Mouse (Mus musculus) intestine, embryonic 15.5 days (tissue): Measurements from ENCODE around the gene Gm29110. TPM values are rescaled to one million over a fixed set of nuclear protein-coding genes. Genes with fewer than 3 reads are reported as not detected.
"Not testable (repeated sequence)": the region's sequence is repeated elsewhere in the genome, so short reads cannot be mapped to it uniquely, and the experiment has no call there.

Experiments
- ATAC-seq: fragments of 200-750 bp; cut with Nextera tagmentation; 2 replicates; pipeline ENCODE4 v1.8.0; 2017; ENCODE audit warnings: moderate TSS enrichment, moderate library complexity
- H3K27ac ChIP-seq: fragments of 300-500 bp; sonication (generic); 2 replicates; pipeline ENCODE4 v1.5.1; 2015; ENCODE audit warnings: mild to moderate bottlenecking, inconsistent platforms
- H3K27me3 ChIP-seq: fragments of 300-500 bp; sonication (generic); replicated peaks from 2 replicates; pipeline ENCODE4 v1.6.1; 2015; ENCODE audit warnings: inconsistent platforms
- H3K36me3 ChIP-seq: fragments of 300-500 bp; sonication (generic); 2 replicates; pipeline ENCODE4 v1.6.1; 2015; ENCODE audit warnings: inconsistent platforms
- H3K4me1 ChIP-seq: fragments of 300-500 bp; sonication (generic); replicated peaks from 2 replicates; pipeline ENCODE4 v1.6.1; 2015; ENCODE audit warnings: inconsistent platforms
- H3K4me2 ChIP-seq: fragments of 300-500 bp; sonication (generic); replicated peaks from 2 replicates; pipeline ENCODE4 v1.6.1; 2015; ENCODE audit warnings: mild to moderate bottlenecking, inconsistent platforms
- H3K4me3 ChIP-seq: fragments of 300-500 bp; sonication (generic); replicated peaks from 2 replicates; pipeline ENCODE4 v1.5.1; 2015; ENCODE audit warnings: inconsistent platforms
- H3K9ac ChIP-seq: fragments of 300-500 bp; sonication (generic); 2 replicates; pipeline ENCODE4 v1.6.1; 2015; ENCODE audit warnings: inconsistent platforms
- H3K9me3 ChIP-seq: fragments of 300-500 bp; sonication (generic); 2 replicates; pipeline ENCODE4 v1.6.1; 2016; ENCODE audit warnings: inconsistent platforms
- WGBS: fragments of 180-500 bp; shearing (Covaris S2); methylation state at CpG from one replicate; pipeline ENCODE4 v1.1.7; 2015; 5-methylcytosine and 5-hydroxymethylcytosine counted together
- polyA plus RNA-seq: library from polyadenylated mRNA; unstranded; fragments of >200 nt; fragmentation: Nextera tagmentation; extraction: Ambion mirVana; gene quantifications from 2 replicates; pipeline ENCODE4 v1.2.1, GENCODE M21; 2015

Gene Gm29110
- not detected in 2 replicates for polyA plus RNA-seq

DNA sequence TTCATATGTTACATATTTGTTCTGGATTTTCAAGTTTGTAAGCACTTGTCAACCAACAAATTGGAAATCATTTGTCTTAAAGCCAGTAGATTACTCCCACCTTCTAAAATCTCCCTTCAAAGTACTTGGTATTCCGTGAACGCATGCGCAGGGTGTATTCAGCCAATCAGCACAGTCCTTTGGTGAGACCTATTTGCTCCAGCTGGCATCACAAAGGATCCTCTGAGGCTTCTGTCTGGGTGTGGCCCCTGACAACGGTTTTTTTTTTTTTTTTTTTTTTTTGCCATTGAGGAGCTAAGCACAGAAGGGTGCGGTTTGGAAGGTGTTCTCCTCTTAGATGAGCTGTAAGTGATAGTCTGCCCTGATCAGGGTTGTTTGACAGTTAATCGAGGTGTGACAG, at the start of gene Gm29110:
Gm29110 (plus strand) TSS at position 301 of the 400 bp plus-strand sequence.
- not testable (repeated sequence) for H3K27me3 ChIP-seq, ATAC-seq, H3K4me1 ChIP-seq, H3K9me3 ChIP-seq, H3K36me3 ChIP-seq, H3K9ac ChIP-seq, H3K4me2 ChIP-seq, H3K4me3 ChIP-seq, H3K27ac ChIP-seq
- no CpG with 5 or more reads among the region's 6 CpGs for WGBS

Other genes with a start within 250 kb of the Gm29110 start
- not detected in 2 replicates for gene Gm21913, start 153.4 kb downstream of the Gm29110 start, polyA plus RNA-seq